Mouse (Mus musculus) kidney, adult 2 months (tissue): ENCODE measurements around the gene Rbl2.

Source experiments
- CTCF ChIP-seq: fragments of 200-500 bp; conservative IDR thresholded peaks from 2 replicates; pipeline ENCODE4 v1.5.1; 2011; ENCODE audit warnings: low read depth, mild to moderate bottlenecking, control low read depth, low read length, moderate library complexity, mixed read lengths; ENCODE audit not compliant: insufficient read depth, insufficient read length
- POLR2A ChIP-seq: fragments of 200-500 bp; IDR thresholded peaks from one replicate; pipeline ENCODE4 v1.6.1; 2011; ENCODE audit warnings: low read depth, low read length, control low read depth

GRCm38 (mm10) chr8:91126786-91127185 lies 56.9 kb downstream of the Rbl2 start:
- no peak for TF ChIP-seq CTCF
- TF ChIP-seq POLR2A = no peak
